Mouse (Mus musculus) cerebellum, postnatal 14 days (tissue): Measurements from ENCODE around the gene 3110001I22Rik.

Experiments
- DNase-seq, 2 experiments: peaks; one replicate each; pipeline ENCODE4 v3.0.0; 2021; ENCODE audit warnings: mixed read lengths in 2 of 2

The 3110001I22Rik gene

DNA sequence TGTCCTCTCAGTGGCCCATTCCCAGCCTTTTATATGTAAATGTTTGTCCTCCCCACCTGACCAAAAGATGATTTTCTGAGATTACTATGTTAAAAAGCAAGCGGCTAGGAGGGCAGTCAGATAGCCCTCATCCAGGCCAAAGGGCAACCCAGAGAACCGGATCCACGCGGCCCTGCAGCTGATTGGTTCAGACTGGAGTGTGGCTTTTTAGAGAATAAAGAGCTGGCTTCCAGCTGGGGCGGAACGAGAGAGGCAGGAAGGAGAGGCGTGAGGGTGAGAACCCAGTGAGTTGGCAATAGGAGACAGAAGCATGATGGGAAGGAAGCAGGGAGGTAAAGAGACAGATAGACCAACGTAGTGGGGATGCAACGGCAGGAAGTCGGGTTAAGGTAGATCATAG lies 51.2 kb downstream of the 3110001I22Rik start:
- no peak for DNase-seq

- DNase-seq = no peak
Measured at GRCm38 (mm10) chr16:13727811-13728335, 56.1 kb downstream of the 3110001I22Rik start.
